Mouse (Mus musculus): ENCODE measurements around the gene Serp2. TPM values are rescaled to one million over a fixed set of nuclear protein-coding genes. Genes with fewer than 3 reads are reported as not detected.
"Not testable (repeated sequence)": the region's sequence is repeated elsewhere in the genome, so short reads cannot be mapped to it uniquely, and the experiment has no call there.

The Serp2 gene
- polyA plus RNA-seq, 1 experiment from 2014 or later, result 0.58 TPM

GRCm38 (mm10) chr14:76566711-76567110, 10.0 kb upstream of the Serp2 start:
- no peak overlapping the region for H3K4me2 ChIP-seq (ENCODE audit: low read depth, low read length)
- ATAC-seq (no peak), DNase-seq (no peak)
- H3K36me3 ChIP-seq (replicated peaks; ENCODE audit: insufficient read depth, low read length), result no peaks in the 10 kb centered on the region
- H3K4me1 ChIP-seq (ENCODE audit: insufficient read depth), result peaks cover 15% of the 10 kb centered on the region
- H3K9ac ChIP-seq (replicated peaks), result no peak overlapping the region
- H3K27ac ChIP-seq (ENCODE audit: low read depth), result peak overlapping the region; percentile 58
- no peak overlapping the region for H3K4me3 ChIP-seq (ENCODE audit: low read depth, low read length)
- no peaks in the 10 kb centered on the region for H3K27me3 ChIP-seq (ENCODE audit: insufficient read depth, low read length)
- WGBS (ENCODE audit: insufficient replicate concordance), result 79% methylated on average over 8 of the region's 8 CpGs
- no peaks in the 10 kb centered on the region for H3K9me3 ChIP-seq (ENCODE audit: low read length)
- TF ChIP-seq EP300 (IDR thresholded peaks at IDR 0.05; ENCODE audit: low read depth), result no peak
- TF ChIP-seq CTCF (IDR thresholded peaks at IDR 0.05; ENCODE audit: low read depth), result no peak

GRCm38 (mm10) chr14:76566193-76566592, 9.5 kb upstream of the Serp2 start:
- Histone ChIP-seq H3K4me1 (ENCODE audit: insufficient read depth) (peaks cover 15% of the 10 kb centered on the region), H3K4me3 (ENCODE audit: low read depth, low read length) (no peak overlapping the region), H3K9ac (replicated peaks) (no peak overlapping the region), H3K27me3 (ENCODE audit: insufficient read depth, low read length) (no peaks in the 10 kb centered on the region), H3K36me3 (replicated peaks; ENCODE audit: insufficient read depth, low read length) (no peaks in the 10 kb centered on the region), H3K27ac (ENCODE audit: low read depth) (peak overlapping the region; percentile 58), H3K9me3 (ENCODE audit: low read length) (no peaks in the 10 kb centered on the region), H3K4me2 (ENCODE audit: low read depth, low read length) (no peak overlapping the region)
- peak; percentile 56 for ATAC-seq
- 63% methylated on average over 4 of the region's 4 CpGs for WGBS (ENCODE audit: insufficient replicate concordance)
- TF ChIP-seq EP300 (IDR thresholded peaks at IDR 0.05; ENCODE audit: low read depth) (no peak), CTCF (IDR thresholded peaks at IDR 0.05; ENCODE audit: low read depth) (no peak)
- no peak for DNase-seq

- Histone ChIP-seq H3K4me3 (ENCODE audit: low read depth, low read length) (no peak overlapping the region), H3K9me3 (ENCODE audit: low read length) (no peaks in the 10 kb centered on the region), H3K4me2 (ENCODE audit: low read depth, low read length) (no peak overlapping the region), H3K27me3 (ENCODE audit: insufficient read depth, low read length) (peaks cover 23% of the 10 kb centered on the region), H3K4me1 (ENCODE audit: insufficient read depth) (peaks cover 14% of the 10 kb centered on the region), H3K27ac (ENCODE audit: low read depth) (peak overlapping the region; percentile 44), H3K9ac (replicated peaks) (no peak overlapping the region), H3K36me3 (replicated peaks; ENCODE audit: insufficient read depth, low read length) (no peaks in the 10 kb centered on the region)
- 64% methylated on average over 2 of the region's 2 CpGs for WGBS (ENCODE audit: insufficient replicate concordance)
- TF ChIP-seq CTCF (IDR thresholded peaks at IDR 0.05; ENCODE audit: low read depth), result no peak
- no peak for TF ChIP-seq EP300 (IDR thresholded peaks at IDR 0.05; ENCODE audit: low read depth)
- ATAC-seq (no peak), DNase-seq (no peak)
These were observed 2.5 kb upstream of the Serp2 start for GRCm38 (mm10) chr14:76559208-76559607.

- H3K27ac ChIP-seq (ENCODE audit: low read depth); H3K4me2 ChIP-seq (ENCODE audit: low read depth, low read length); H3K9ac ChIP-seq (replicated peaks); ATAC-seq; DNase-seq; H3K9me3 ChIP-seq (ENCODE audit: low read length); H3K36me3 ChIP-seq (replicated peaks; ENCODE audit: insufficient read depth, low read length); H3K4me3 ChIP-seq (ENCODE audit: low read depth, low read length): not testable (repeated sequence)
- Histone ChIP-seq H3K27me3 (ENCODE audit: insufficient read depth, low read length) (peaks cover 23% of the 10 kb centered on the region), H3K4me1 (ENCODE audit: insufficient read depth) (peaks cover 14% of the 10 kb centered on the region)
- WGBS (ENCODE audit: insufficient replicate concordance), result 23% methylated on average over 8 of the region's 8 CpGs
These were observed 1.5 kb upstream of the Serp2 start for GRCm38 (mm10) chr14:76558171-76558570.

GRCm38 (mm10) chr14:76556031-76556851, 448 bp downstream of the Serp2 start:
- no peak for TF ChIP-seq EP300 (IDR thresholded peaks at IDR 0.05; ENCODE audit: low read depth)
- peak overlapping the region; percentile 53 for H3K4me3 ChIP-seq (ENCODE audit: low read depth, low read length)
- WGBS (ENCODE audit: insufficient replicate concordance), result 2% methylated on average over 64 of the region's 67 CpGs
- peaks cover 23% of the 10 kb centered on the region for H3K27me3 ChIP-seq (ENCODE audit: insufficient read depth, low read length)
- H3K9me3 ChIP-seq (ENCODE audit: low read length), result no peaks in the 10 kb centered on the region
- peak; percentile 55 for ATAC-seq
- peak overlapping the region; percentile 93 for H3K4me2 ChIP-seq (ENCODE audit: low read depth, low read length)
- peaks cover 14% of the 10 kb centered on the region for H3K4me1 ChIP-seq (ENCODE audit: insufficient read depth)
- H3K9ac ChIP-seq (replicated peaks), result peak overlapping the region; percentile 55
- no peaks in the 10 kb centered on the region for H3K36me3 ChIP-seq (replicated peaks; ENCODE audit: insufficient read depth, low read length)
- no peak overlapping the region for H3K27ac ChIP-seq (ENCODE audit: low read depth)
- peak; percentile 54 for DNase-seq

- no peaks in the 10 kb centered on the region for H3K36me3 ChIP-seq (replicated peaks; ENCODE audit: insufficient read depth, low read length)
- no peak for ATAC-seq
- peaks cover 14% of the 10 kb centered on the region for H3K4me1 ChIP-seq (ENCODE audit: insufficient read depth)
- no peak for TF ChIP-seq CTCF (IDR thresholded peaks at IDR 0.05; ENCODE audit: low read depth)
- no peak overlapping the region for H3K9ac ChIP-seq (replicated peaks)
- H3K27me3 ChIP-seq (ENCODE audit: insufficient read depth, low read length), result peaks cover 23% of the 10 kb centered on the region
- H3K27ac ChIP-seq (ENCODE audit: low read depth), result no peak overlapping the region
- H3K4me3 ChIP-seq (ENCODE audit: low read depth, low read length), result no peak overlapping the region
- 64% methylated on average over 18 of the region's 18 CpGs for WGBS (ENCODE audit: insufficient replicate concordance)
- H3K4me2 ChIP-seq (ENCODE audit: low read depth, low read length), result no peak overlapping the region
- H3K9me3 ChIP-seq (ENCODE audit: low read length), result no peaks in the 10 kb centered on the region
- DNase-seq, result no peak
These were observed 1.2 kb downstream of the Serp2 start for GRCm38 (mm10) chr14:76555263-76556030.
